Mouse (Mus musculus) cerebellum, postnatal 4 days (tissue): Measurements from ENCODE around the gene Cdk6.
"Not testable (repeated sequence)": the region's sequence is repeated elsewhere in the genome, so short reads cannot be mapped to it uniquely, and the experiment has no call there.

Experiments
- DNase-seq, 2 experiments: peaks; one replicate each; pipeline ENCODE4 v3.0.0; 2022; ENCODE audit warnings: low spot score in 2 of 2, mixed read lengths in 1 of 2

Cdk6 gene

DNA sequence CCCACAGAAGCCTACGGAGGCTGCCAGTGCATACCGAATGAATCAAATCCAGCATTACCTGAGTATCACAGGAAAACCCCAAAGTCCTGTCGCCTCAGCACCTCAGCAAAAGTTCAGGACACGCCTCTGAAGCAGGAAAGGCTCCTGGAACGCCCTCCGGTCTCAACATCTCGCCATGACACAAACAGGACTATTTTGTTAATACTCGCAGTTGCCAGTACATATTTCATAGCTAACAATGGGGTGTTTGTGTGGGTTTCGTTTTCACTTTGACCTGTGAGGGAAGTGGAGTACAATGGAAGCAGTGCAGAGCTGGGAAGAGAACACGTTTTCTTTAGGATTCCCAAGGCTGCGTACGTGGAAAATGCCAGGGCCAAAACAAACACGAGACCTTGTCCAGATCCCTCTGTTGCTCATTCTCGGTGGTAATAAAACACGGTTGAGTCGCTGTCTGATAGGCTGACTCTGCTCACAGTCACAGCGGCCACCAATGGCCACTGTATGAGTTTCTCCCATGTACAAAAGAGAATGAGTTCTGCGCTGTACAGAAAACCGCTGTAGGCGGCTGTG is 91.9 kb downstream of the Cdk6 start:
- not testable (repeated sequence) for DNase-seq

DNA sequence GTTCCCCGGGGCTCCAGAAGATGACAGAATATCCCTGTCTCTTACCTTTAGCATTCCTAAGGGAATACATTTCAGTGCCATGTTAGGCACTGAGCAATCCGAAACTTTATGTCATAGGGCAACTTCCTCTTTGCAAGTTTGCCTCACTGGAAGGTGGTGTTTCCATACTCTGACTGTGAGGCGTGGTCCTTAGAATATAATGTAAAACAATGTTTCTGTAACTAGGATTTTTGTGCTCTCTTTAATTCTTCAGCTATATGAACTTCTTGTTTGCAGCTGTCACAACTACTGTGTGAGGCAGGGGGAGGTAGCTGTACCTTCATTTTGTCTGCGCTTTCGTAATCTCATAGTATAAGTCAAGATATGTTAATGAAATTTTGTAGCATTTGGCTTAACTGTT is 92.8 kb downstream of the Cdk6 start:
- not testable (repeated sequence) for DNase-seq

DNA sequence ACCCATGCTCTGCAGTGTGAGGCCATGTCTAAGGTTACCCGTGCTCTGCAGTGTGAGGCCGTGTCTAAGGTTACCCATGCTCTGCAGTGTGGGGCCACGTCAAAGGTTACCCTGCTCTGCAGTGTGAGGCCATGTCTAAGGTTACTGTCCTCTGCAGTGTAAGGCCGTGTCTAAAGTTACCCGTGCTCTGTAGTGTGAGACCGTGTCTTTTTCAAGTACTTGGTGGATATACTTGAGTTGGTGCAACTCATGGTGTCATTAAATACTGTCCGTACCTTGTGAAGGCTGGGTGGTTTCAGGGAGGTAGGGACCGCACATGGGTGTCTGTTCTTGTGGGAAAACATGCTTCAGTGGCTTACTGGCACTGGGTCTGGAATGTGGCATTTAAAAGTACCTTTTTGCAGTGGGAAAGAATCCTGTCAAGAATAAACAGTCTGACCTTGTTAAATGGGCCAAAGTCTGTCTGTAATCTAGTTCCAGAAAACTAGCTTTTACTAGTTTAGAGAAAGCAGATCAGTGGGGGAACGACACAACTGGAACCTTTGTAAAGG is 97.2 kb downstream of the Cdk6 start:
- not testable (repeated sequence) for DNase-seq

DNA sequence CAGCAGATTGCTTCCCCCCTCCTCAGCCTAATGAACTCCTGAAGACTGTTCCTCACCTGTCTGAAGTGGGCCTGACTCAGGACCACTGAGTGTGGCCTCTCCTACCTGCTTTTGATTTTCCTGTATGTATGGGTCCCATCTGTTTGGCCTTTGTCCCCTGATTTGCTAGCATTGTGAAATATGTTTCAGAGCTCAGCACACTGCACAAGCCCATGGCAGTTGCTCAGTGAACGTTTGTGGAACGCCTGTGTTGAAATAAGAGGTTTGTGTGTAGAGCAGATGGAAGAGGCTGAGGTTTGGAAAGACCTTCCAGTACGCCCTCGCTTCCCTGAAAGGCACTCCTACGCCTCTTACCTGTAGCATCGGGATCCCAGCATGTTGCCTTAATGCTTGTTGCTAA is 98.1 kb downstream of the Cdk6 start:
- DNase-seq: not testable (repeated sequence)

DNA sequence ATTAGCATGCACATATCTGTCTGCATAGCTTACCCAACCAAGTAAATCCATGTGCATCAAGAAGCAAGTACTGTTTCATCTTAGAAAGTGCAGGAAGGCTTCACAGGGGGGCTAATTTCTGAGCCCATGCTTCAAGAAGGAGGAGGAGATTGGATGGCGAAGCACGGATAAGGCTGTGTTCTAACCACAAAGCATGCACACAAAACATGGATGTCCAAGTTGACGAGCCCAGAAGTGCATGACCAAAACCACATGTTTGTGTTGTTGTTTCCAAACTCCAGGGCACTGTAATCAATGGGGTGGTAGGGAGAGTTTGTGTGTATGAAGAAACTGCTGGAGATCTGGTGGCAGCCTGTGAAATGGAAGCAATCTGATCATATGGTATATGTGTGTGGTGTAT is 101.2 kb downstream of the Cdk6 start:
- not testable (repeated sequence) for DNase-seq

DNA sequence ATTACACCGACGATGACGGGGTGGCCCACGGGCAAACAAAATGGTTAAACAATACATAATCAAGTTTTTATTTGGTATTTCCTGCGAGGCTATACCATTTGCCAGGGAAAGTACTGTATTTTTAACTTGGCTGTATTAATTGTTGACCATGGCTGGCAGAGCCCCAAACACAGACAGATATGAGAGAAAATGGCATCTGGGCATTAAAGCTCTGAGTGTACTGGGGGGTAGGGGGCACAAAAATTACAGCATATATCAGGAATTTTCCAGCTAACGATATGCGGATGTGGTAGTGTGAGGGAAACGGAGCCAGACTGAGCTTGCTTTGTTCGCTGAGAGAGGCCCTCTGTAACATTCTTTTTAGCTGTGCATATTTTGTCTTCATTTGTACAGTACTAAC is 109.9 kb downstream of the Cdk6 start:
- DNase-seq: not testable (repeated sequence)

DNA sequence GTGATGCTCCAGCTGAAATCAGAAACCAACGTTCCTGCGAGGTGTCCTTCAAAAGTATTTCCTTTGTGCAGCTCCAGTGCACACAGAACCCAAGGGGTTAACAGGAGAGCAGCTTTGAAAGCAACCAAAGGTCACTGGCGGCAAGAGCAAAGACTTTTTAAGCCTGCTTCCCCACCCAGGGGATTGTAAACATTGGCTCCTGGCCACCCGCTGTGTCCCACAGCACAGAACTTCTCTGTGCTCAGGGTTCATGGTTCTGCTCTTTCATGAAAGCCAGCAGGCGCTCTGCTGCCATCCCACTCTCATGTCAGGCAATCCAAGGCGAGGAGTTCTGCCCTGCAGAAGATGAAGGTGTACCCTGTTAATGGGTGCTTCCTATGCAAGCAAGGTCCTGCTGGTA is 112.7 kb downstream of the Cdk6 start:
- DNase-seq: not testable (repeated sequence)

DNA sequence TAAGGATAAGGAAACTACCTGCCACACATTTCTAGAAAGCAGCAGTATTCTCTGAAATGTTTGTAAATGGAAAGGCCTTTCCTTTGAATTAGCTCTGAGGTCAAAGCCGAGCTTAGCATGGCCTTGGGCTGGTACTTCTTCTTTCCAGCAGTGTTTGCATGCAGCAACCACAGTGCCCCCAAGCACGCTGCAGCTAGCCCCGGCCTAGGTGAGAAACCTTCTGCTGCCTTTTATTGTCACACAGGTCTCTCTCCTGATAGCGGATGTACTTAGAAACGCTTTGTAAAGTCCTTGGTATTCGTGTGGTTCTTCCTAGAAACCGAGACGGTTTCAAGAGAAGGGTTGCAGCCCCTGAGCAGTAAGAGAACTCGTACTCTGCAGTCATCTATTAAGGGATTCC is 119.6 kb downstream of the Cdk6 start:
- no peak for DNase-seq

DNA sequence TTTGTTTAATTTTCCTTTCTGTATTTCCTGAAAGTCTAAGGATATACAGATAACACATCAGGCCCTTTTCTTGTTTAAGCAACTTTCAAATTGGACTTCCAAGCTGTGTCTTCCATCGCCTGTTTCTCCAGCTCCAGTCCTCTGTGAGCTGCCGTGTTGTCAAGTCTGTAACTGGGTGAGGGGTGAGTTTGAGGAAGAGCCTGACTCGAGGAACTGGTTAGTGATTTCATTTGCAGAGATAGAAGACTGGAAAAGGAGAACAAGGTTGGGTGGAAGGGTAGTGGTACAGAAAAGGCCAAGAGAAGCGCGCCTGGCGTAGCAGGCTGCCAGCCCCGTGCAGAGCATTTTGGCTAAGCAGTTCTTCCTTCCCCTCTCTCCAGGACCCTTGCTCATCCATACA is 120.1 kb downstream of the Cdk6 start:
- no peak for DNase-seq

DNA sequence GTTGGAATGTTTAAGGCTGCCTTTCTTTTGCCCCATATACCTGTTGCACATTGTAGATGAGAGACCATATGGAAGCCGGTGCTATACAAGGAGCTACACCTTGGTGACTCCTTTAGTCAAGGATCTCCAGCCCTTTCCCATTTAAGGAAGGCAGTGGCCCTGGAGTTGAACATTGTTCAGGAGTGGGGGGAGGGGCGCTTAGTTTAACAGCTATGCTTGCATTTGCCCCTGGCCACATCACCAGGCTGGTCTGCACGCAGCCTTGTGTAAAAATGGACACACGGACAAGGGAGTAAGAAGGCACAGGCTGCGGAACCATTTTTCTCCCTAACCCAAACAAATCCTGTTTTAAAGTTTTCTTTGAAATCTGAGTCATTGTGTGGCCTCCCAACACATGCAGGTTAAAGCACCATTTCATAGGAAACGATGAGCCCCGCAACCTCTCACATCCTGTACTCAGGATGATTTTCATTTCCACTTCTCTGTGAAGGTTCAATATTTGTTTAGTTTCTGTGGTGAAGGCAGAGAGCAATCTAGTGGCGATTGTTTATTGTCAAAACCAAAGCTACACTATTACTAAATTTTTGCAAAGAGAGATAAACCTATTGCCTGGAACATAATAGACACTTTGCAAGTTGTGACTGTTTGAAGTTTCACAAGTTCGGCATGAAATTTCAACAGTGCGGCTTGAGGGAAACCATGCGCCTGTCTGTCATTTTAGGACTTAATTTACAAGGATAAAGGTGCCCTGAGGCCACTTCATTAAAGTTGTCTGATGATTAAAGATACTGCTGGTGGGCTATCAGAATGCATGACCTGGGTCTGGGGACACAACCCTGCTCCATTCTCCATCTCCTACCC is 121.8 kb downstream of the Cdk6 start:
- no peak for DNase-seq

DNA sequence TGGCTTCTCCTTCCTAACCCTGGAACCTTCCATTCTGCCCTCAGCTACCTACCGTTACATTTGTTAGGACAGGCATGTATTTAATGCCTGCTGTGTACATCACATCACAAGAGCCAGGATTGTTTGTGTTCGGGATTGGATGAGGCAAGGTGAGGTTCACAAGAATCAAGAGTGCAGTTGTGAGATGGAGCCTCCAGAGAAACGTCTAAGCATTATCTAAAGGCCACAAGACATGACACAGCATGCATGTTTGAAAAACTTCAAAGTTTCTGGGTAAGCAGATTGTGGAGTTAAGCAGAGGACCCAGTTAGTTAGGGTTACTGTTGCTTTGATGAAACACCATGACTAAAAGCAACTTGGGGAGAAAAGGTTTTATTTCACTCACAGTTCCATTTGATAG is 122.5 kb downstream of the Cdk6 start:
- DNase-seq: no peak

DNA sequence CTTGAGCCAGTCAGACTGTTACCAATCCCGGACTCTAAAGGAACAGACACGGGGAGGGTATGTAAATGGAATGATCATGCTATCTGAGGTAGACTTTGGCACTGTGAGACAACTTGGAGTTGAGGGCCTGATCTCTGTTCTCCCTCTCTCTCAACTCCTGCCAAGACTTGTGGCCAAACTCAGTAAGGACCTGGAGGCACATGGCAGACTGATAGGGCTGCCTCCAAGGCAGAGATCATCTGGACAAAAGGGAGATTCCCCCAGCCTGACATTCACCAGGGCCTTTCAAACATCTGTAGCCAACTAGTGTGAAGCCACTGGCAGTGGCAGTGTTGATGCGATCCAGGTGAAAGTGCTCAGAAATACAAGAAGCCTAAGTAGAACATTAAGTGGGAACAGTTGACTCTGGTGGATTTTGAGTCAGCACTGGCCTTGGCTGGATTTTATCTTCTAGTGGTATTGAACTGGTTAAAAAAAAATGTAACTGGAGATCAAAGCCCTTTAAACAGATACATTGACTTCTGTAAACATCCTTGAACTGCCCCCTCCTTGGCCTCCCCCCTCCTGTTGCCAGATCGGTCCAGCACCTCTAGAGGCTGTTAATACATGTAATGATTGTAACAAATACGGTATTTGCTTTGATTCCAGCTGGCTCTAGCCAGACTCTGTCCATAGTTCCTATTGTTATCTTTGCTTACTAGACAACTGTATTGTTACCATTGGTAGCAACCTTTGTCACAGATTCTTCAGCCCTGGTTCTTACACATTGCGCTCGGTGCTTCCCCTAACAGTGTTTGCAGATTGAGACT is 125.0 kb downstream of the Cdk6 start:
- no peak for DNase-seq

DNA sequence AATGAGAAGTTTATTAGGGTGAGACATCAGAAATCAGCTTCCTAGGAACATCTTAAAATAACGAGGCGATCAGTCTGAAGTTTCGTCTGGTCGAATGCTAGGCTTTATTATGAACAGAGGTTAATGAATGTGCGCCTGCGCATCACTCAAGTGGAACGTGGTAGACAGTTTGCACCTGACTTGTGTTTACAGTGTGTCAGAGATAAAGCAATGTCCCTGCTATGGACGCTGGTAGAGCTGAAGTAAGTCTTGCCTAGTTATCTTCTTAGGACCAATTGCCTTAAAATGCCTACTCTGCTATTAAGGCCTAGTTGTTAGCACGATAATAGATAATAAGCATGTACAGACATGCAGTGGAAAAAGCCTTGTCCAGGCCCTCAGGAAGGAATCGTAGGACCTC is 129.6 kb downstream of the Cdk6 start:
- DNase-seq: no peak

DNA sequence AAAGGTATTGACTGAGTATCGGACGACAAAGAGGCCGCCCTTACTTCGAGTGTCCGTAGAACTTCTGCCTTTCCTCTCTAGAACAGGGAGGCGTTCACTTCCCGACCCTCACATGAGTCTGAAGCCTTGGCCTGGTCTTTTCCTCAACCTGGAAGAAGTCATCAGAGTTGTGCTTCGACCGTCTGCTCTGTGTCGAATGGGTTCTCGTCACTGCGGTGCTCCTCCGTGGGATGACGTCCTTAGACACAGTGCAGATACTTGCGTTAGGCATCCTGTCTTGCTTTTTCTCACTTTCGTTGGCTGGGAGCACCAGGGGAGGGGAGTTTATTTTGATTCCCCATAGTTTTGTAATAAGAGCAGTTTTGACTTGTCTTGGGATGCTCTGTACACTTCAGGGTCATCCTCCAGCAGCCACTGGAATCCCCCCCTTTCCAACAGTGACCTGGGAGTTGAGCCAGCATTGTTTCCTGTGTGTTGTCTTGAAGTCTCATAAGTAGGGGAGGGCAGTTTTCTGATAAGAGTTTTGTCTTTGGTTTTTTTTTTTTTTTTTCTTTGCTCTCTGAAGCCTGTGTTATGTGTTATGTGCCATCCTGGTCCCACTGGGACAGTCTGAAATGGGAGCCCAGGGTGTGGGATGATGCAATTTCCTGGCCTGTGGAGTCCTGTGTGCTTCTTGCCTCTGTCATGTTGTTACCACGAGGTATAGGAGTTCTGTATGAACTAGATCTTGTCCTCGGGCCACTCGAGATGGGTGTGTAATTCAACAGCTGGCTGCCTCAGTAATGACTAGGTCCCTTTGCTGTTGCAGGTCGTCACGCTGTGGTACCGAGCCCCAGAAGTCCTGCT is 131.2 kb downstream of the Cdk6 start:
- no peak for DNase-seq

DNA sequence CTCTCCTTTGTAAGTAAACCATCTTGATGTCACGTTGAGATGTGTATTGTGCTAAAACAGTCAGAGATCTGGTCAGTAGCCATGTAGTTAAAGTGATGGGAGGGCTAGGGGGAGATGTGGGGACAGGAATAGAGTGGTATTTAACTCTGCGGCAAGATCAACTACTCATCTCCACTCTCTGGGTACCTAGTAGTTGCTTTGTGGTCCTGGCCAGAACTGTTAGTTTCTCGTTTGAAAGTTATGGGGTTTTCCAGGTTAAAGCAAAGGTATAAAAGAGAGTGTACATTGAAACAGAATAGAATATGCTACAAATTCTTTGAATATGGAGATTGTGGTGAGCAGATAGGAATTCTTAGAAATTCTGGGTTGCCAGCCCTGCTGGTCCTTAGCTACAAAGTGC is 136.4 kb downstream of the Cdk6 start:
- no peak for DNase-seq

DNA sequence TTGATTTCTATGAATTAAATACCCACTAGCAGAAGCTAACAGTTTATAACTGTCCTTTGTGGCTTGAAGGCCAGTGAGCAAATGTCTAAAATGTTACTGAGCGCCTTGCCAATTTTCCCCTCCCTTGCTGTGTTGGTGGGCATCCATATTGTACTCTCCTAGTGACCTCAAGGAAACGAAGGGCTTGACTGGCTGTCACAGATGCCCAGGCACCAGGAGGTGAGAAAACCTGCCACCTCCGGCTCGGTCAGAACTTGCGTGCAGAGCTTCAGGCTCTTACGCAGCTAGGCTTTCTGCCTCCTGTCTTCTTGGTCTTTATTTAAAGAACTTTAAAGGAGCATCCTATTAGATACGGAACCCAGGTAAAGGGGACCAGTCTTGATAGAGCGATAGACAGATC is 136.9 kb downstream of the Cdk6 start:
- DNase-seq: peak in 1 of 2 experiments; percentile 5

DNA sequence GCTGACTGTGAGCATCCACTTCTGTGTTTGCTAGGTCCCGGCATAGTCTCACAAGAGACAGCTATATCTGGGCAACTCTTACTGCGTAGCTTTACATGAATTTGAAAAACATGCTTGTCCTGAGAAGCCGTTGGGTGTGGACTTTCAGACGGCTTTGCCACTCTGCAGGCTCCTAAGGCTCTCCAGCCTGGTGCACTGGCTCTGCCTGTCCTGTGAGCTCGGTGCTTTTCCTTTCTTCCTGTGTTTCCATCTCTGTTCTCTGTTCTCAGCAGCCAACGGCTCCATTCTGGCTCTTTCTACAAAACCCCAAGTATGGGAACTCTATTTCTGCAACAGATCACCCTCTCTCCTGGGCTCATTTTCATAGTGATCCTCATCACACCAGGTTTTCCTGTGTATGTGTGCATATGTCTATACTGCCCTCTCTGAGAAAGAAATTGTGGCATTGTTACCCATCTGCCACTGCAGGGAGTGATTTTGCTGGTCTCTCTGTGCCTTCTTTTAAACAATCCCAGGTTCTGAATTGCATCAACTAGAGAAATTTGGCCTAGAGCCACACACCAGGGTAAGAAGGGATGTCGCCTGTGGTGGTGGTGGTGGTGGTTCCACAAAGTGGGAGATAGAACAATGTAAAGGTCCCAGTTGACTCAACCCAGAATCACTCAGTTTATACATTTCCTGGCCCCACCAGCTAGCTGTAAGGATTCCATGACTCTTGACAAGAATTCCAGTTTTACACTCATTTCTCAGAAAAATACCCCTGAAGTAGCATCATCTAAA is 137.9 kb downstream of the Cdk6 start:
- DNase-seq: no peak

DNA sequence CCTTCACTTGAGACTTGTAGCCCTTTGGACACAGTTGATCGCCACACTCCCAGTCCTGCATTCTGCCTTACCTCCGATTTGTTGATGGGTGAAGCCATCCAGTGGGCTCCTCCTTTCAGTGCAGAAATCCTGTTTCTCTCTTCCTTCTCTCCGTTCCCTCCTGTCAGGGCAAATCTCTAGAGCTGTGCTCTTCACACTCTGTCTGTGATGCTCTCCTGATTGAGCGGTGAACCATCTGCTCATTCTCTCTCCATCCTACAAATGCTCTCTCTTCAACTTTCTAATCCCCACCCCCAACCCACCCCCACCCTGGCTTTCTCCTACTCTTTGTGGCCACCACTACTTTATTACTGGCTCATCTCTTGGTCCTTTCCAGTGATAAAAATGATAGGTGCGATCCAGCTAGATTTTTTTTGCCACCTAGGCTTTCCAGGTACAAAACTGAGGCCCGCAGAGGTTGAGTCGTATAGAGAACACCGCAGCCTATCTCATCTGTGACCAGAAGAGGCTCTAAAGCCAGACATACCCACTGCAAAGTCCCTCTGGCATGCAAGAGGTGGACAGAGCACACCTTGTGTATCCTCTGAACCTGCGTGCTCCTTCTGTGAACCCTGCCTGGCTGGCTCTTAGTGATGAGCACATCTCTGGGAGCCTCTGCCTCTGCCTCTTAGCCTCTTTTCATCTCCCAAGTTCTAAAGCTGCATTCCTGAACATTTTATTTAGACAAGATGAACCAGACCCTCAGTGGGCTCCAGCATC is 139.5 kb downstream of the Cdk6 start:
- no peak for DNase-seq

DNA sequence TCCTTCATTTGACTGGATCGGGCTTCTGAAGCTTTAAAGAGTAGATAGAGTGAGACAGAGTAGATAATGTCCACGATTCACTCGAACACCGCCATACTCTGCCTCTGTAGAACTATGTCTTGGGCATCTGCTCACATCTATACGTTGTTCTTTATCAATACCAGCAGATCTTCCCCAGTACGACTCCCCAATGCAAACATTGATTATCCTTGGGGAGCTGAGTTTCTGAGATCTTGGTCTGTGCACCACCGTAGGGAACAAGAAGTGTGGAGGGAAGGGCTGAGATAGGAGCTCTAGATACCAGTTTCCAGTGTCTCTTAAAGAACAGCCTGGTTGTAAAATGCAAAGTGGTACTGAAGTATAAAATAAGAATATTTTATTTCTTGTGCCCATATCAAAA is 141.2 kb downstream of the Cdk6 start:
- DNase-seq: no peak
